Mouse (Mus musculus) layer of hippocampus, postnatal 10 days (tissue): ENCODE measurements at regions not wholly inside any gene's neighbourhood (a gene's known extent, or its start where the extent isn't known, plus 50 kb on each side); places are given as distances from the start of the nearest gene placed in this dataset.

Experiments used
- DNase-seq, 2 experiments: peaks; one replicate each; pipeline ENCODE4 v3.0.0; 2021; ENCODE audit warnings: low spot score in 2 of 2

DNA sequence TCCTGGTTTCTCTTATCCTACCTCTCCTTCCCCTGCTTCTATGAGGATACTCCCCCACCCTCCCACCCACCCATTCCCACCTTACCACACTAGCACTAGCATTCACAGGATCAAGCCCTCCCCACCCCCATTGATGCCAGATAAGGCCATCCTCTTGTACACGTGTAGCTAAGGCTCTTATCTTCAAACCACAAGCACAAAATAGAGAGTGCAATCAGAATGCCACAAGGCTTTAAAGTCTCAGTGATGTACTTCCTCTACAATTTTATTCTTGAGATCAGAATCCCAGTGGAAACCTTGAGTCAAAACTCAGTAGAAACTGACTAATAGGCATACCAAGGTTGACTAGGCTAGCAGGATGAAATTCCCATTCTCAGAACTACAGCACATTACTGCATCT is 348.4 kb downstream of the Speer2 start:
- no peak for DNase-seq

DNA sequence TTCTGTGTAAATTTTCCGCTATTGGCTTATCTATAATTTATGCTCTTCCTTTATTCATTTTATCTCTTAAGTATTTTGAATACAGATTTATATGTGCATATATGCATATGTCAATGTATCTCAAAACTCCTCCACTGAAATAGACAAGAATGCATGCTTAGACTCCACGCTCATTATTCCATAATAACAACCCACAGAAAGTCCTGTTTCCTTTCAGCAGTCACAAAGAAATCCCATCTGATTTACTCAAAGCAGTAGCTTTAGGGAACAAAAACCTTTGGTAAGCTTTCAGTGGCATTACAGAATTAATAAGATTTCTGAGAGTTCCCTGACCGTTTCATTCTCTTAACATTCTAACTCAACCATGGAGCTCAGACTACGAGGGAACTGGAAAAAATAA is 386.2 kb downstream of the Speer2 start:
- DNase-seq = no peak

DNA sequence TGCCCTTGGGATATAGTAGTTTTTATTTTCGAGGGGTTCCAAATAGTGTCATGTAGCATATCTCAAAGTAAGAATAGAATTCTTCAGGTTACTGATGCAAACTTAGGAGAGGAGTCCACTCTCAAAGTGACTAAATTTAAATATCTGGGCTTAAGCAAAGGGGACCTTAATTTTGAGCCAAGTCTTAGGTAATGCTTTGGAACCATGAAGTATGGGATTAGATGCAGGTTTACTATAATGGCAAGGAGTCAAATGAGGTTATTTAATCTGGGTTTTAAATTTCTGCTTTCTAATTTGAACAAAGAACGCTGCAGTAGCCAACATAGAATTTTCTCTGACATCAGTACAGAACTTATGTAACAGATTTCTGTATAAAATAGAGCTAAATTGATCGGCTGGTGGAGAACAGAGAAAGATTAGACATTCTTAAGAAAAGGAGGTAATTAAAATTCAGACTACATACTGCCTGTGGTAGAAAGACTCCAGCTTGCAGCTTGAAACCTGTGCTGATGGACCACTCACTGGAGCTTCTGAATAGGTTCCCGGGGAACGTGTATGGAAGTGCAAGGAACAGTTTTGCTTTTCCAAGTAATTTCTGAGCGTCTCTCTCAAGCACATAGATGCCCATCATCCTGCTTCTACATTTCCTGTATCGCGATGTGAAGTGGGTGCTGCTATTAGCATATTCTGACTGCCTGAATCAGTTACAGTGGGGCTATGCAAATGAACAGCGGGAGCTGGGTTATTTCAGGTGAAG is 394.3 kb downstream of the Speer2 start:
- DNase-seq = peak; percentile 22 to 44

DNA sequence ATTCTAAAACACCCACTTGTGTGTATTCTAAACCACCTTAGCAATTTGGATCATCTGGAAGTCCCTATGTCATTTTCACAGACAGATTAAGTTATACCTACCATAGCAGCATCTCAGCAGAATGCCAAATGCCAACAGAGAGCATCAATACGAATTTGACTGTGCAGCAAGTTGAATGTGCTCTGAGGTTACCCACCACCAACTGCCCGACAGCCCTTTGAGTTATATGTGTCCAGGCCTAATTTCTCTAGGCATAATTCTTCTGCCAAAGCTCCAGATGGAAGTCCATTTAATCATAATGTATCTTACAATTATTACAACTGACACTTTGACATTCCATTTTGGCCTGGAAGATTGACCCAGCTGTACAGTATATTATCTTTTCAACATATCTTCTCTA is 404.4 kb downstream of the Speer2 start:
- no peak for DNase-seq

DNA sequence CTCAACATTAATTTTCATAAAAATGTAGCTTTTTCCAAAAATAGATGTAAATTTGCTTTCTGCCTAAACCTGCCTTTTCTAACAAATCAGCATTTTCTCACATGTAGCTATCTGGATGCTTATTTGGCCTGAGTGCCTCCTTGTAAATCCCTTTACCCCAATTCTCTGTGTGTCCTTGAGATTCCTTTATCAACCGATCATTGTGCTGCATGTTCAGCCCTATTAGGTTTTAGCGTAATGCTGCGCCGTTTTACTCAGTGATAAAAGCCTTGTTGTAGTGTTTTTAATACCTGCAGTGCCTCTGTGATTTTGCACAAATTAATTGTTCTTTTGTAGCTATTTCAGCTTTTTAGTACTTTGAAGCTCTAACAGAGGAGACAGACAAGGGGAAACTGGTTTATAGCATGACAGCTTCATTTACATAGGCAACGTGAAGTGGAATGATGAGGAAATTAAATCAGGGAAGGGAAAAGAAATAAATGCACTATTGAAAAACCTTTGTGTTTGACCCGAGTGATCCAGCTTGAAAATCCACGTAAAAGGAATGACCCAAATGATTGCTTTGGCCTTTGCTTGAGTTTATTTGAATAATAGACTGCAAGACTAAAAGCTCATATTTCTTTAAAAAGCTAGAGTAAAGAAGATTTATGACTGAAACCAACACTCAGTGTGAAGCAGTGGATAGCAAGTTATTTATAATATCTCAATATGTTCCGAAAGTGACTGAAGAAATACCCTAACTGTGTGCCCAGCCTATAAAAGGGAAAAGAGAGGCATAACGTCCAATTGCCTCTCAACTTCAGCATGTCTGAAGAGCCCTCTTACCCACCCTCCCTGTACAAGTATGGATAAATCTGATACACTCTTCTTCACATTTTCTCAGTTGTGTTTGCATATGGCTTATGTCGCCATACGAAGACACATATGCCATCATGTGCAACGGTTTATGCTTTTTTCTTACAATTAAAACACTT is 438.6 kb downstream of the Speer2 start:
- DNase-seq = no peak
